Mouse (Mus musculus): ENCODE measurements around the gene Pkib.

The Pkib gene

DNA sequence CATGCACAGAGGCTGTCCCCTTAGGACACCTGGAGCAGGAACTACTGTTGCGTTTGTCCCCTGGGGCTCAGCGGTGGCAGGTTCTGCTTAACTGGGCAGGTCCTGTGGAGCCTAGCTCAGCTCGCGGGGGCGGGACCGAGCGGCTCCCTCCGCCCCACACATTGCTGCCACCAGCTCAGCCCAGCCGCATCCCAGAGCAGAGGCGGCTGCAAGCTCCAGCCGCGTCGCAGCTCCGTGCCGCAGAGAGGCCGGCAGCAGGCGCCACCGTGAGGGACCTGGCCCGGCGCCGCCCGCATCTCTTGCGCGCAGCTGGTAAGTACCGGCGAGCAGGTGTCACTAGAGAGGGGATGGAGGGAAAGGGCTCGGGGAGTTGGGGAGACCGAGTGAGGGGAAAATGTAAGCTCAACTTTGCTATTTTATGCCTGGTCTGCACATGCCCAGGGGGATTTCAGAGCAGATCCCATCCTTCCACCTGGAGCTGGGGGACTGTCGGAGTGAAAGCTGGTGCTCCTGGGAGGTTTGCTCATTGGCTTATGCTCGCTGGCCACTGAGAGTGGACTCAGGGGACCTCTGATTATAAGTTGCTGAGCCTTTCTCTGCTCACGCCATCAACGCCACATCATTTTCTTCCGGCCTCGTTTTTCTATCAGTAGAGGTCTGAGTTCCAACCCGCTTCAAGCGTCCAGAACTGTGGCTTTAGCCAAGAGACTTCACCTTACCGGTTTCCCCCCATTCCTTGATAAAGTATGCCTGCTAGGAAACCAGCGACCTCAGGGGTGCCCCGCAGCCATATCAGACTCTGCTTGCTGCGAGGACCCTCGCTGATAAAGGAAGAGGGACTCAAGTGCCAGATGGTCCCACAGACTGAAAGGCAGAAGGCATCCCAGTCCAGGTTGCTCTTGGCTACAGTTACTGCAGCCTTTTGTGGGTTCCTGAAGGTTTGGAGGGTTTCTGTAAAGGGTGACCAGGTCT lies at the start of gene Pkib:
Pkib (plus strand) TSS at position 86 of the 972 bp plus-strand sequence.
- peak; percentile 81 for DNase-seq

DNA sequence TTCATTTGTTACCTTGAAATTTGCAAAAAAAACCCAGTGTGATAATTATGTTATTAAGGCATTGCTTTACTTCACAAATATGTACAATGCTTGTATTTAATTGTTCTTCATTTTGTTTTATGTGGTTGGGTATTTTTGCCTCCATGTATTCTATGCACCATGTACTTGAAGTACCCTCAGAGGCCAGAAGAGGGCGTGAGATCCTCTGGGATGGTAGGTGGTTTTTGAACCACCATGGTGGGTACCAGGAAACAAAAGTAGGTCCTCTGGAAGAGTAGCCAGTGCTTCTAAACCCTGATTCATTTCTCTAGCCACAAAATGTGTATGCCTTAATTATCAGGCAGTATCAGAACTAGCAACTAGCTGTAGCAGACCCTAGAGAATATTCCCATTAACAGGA lies 47.9 kb upstream of the Pkib start:
- DNase-seq = no peak

GRCm38 (mm10) chr10:57594266-57594665 lies 37.5 kb upstream of the Pkib start:
- no peak for DNase-seq

GRCm38 (mm10) chr10:57597172-57597571 lies 34.6 kb upstream of the Pkib start:
- DNase-seq = no peak

DNA sequence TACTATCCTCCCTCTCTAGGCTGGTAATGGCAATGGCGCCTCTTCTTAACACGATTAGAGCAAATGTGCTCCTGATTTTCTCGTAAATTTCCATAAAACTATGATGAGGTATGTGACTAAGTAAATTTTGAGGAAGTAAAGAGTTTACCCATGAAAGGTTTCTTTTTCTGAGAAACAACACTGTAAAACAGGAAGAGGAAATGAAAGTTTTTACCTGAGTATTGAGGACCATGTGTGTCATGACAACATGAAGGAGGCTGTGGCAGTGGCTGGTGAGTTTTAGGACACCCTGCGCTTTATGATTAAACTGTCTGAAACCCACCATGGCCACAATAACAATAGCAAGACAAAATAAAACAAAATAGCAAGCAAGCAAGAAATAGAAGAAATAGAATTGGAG lies 28.8 kb upstream of the Pkib start:
- DNase-seq = no peak

DNA sequence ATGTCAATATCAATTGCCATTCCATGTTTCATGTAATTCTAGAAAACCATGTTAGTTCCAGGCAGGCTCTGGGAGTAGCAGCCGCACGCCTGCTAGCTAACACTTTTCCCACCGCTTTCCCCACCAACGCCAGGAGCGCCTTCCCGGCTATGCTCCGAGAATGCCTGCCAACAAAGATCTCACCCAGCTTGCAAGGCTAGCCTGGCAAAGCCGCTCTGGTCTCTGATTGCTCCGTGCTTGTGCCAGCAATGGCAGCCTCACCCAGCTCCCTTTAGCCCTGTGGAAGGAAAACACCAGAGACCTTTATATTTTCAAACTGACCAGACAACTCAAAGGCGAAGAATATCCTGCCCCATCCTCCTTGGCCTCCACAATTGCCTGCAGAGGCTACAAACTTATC lies 8.5 kb upstream of the Pkib start:
- DNase-seq = no peak

DNA sequence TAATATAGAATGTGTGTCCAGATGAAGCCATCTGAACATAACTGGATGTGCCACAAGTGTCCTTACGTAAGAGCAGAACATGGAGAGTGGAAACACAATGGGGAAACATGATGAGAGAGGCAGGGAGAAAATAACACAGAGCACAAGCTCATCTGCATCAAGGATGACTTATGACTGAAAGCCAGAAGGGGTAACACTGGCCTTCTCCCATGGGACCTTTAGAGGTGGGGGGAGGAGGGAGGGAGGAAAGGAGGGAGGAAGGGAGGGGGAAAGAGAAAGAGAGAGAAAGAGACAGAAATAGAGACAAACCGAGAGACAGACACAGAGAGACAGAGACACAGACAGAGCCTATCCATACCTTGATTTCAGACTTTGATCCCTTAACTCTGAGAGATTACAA lies 4.0 kb upstream of the Pkib start:
- no peak for DNase-seq

- DNase-seq = no peak
These were observed 1.2 kb upstream of the Pkib start for GRCm38 (mm10) chr10:57630557-57630956.

- no peak for DNase-seq
These were observed 1.1 kb downstream of the Pkib start for GRCm38 (mm10) chr10:57632868-57633240.

GRCm38 (mm10) chr10:57636970-57637369 lies 5.2 kb downstream of the Pkib start:
- DNase-seq = no peak

DNA sequence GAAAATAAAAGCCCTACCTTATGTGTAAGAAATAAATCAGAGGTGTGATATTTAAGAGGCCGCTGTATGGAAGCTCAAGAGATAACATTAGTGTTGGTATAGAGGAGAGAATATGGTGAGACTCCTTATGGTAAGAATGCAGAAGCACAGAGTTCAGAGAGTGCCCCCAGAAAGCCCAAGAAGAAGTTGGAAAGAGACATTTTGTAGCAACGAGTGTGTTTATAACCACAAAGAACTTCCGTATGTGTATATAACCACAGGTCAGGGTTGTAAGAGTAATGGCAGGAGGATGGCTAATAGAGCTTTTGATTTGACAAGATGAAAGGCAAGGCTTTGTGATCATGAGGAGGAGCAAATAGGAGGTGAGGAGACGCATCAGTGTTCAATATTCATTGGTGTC lies 6.5 kb downstream of the Pkib start:
- no peak for DNase-seq

DNA sequence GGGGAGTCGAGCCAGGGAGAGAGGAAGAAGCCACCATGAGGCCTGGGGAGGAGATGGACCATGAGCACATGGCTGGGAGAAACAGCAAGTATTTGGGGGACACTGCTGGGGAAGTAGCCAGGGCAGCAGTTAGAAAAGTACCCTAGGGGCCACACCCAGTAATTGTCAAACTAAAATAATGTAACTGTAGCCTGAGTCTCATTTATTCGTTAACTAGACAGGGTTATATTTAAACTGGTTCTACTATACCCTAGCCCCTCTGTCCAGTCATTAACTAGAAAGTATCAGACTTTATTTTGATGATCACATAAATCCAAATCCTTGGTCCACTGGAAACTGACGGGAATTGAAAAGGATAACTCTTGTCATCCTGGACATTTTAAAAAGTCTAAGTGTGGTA lies 7.8 kb downstream of the Pkib start:
- DNase-seq = no peak

GRCm38 (mm10) chr10:57653297-57653696 lies 21.5 kb downstream of the Pkib start:
- DNase-seq = no peak

DNA sequence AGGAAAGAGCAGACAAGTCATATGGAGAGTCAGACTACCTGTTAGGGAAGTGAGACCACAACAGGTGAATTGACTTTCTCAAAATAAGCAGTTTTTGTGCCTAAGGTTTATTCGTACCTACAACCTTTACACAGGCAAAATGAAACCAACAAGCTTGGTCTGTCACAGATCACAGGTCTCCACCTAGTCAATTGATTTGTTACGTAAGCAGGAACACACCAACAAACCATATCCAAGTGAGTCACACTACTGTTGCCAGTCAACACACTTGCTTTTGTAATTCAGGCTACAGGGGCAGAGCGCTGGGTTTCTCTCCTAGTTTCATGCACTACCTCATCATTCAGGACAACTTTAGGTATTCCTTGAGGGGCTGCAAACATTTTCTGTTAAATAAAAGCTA lies 28.7 kb downstream of the Pkib start:
- no peak for DNase-seq

DNA sequence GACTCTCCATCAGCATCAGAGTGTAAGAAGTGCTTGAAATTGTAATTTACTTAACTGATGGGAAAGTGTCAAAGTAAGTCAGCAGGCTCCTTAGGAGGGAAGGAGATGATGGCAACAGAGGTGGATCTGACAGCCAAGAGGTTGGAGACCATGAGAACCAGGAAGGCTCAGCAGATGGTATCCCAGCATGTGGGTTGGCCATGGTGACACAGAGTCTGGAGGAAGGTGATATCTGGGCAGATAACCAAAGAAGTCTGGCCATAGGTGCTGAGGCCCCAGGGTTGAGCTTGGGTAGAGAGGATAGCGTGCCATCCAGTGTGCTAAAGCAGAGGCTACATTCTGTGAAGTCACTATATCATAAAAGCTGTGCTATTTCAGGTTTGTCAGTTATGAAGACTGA lies 32.0 kb downstream of the Pkib start:
- no peak for DNase-seq

DNA sequence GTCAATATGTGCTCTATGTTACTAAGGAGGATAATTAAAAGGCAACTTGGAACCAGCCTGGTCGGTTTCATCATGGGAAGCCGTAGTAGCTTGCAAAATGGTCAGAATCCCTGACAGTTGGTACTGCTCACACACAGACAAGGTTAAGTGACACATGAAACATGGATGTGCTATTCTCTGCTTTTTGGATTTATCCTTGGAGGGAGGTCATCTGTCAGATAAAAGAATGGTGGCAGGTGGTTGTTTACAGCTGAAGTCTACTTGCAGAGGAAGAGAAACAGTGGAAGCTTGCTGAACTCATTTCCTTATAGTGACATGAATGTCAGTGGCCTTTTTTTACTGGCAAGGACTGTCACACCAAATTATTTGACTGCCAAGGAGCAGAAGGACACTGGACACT lies 32.5 kb downstream of the Pkib start:
- DNase-seq = no peak

- no peak for DNase-seq
These were observed 44.0 kb downstream of the Pkib start for GRCm38 (mm10) chr10:57675740-57676139.

- DNase-seq = no peak
These were observed 56.2 kb downstream of the Pkib start for GRCm38 (mm10) chr10:57687999-57688398.

GRCm38 (mm10) chr10:57690161-57690560 lies 58.4 kb downstream of the Pkib start:
- no peak for DNase-seq

DNA sequence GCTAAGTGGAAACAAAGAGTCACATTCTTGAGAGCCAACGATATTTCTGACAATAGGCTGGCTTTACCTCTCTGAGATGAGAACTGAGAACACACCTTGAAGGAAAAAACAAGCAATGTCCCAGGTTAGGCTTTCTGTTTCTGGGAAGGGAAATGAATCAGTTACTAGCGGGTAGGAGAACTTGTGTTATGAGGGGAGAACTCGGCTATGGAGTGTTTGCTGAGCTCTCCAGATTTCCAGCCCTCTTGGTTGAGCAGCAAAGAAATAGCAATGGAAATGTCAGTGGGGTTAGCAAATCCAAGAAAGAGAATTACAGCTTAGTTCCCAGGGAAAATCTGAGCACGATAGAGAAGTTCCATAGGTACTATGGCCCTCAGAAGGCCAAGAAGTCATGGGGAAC lies 70.5 kb downstream of the Pkib start:
- no peak for DNase-seq

DNA sequence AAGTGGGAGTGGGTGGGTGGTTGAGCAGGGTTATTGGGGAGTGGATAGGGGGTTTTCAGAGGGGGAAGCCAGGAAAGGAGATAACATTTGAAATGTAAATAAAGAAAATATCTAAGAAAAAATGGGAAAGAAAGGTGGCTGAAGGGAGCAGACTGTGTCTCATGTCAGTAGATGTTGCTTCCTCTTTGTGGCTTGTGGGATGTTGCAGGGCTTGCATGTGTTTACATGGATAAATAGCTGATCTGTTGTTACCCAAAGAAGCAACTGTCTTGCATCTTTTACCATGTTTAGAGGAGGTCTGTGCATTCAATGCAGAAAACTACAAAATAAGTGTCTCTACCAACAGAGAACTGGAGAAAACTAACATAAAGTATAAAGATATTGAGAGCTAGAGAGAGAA lies 89.3 kb downstream of the Pkib start:
- DNase-seq = no peak

DNA sequence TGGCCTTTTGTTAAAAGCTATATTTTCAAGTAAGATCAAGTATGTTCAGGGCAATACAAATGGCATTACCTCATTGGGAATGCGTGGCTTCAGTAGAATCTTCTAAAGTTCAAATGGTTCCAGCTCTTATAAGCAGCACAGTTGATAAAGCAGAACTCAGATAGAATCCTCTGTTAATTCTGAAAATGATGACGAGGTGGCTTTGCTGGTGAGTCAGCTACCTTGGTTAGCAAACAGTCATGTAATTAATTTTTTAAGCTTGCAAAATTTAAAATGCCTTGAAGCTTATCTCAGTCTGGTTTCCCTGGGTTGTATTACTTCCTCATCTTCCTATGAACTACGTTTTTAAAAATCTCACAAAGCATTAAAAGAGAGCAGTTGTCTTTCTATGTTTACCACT lies 90.6 kb downstream of the Pkib start:
- DNase-seq = no peak

DNA sequence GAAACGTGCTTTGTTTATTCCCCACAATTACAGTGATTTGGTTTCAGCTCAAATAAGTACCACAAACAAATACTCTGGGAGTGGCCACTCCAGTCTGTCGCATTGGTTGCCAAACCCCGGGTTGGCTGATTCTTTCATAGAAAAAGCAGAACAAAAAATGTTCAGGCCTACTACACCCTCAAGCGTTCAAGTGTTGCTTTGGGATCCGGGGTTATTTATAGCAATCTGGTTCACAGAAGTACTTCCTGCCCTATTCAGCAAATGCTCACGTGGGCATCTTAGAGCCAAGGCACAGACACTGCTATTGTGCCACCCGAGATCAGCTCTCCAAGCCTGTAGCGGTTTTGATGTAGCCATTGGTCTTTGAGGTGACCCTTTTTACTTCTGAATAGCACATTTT lies 95.9 kb downstream of the Pkib start:
- DNase-seq = no peak

- no peak for DNase-seq
These were observed 99.9 kb downstream of the Pkib start for GRCm38 (mm10) chr10:57731672-57732071.

DNA sequence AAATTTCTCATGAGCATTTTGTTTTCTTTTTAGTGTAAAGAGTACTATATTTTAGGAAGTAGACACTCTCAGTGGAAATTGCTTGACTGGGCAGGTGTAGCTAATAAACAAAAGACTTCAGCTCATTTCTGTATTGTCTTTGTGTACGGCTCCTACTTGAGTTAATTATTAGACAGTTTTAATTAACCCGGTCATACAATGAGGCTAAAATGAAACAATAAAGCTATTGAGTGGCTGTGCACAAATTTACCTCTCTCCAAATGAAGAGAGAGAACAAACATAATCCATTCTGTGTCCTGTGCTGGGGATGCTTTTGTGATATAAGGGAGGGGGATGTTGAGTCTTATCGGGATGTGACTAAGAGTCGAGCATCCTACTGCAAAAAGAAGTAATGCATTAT lies 109.0 kb downstream of the Pkib start:
- DNase-seq = no peak
